Mouse (Mus musculus) ES-E14 (cell line): ENCODE data around the gene Gpr18. TPM values are rescaled to one million over a fixed set of nuclear protein-coding genes. Genes with fewer than 3 reads are reported as not detected.

Source experiments
- DNase-seq: peaks from one replicate; pipeline ENCODE4 v3.0.0-alpha.2; 2013; ENCODE audit warnings: low read depth, low spot score
- H3K27ac ChIP-seq: 2 replicates; pipeline ENCODE4 v1.5.1; 2012; ENCODE audit warnings: low read depth, mild to moderate bottlenecking, low read length, moderate library complexity, mixed read lengths; ENCODE audit not compliant: poor library complexity, insufficient read depth, severe bottlenecking
- H3K36me3 ChIP-seq: 2 replicates; pipeline ENCODE4 v1.6.1; 2012; ENCODE audit warnings: mild to moderate bottlenecking, low read length, moderate library complexity, mixed read lengths; ENCODE audit not compliant: control insufficient read depth, poor library complexity, insufficient read depth, severe bottlenecking
- H3K4me1 ChIP-seq, 2 experiments: fragments of 150-350 bp in 1 of 2; sonication (generic) in 1 of 2; 2 replicates each; pipeline ENCODE4 v1.6.1; 2012; ENCODE audit warnings: low read length in 2 of 2, mild to moderate bottlenecking in 1 of 2, mixed read lengths in 1 of 2; ENCODE audit not compliant: control insufficient read depth in 2 of 2, insufficient read depth in 2 of 2, poor library complexity in 1 of 2
- H3K4me3 ChIP-seq, 2 experiments: fragments of 150-350 bp in 1 of 2; sonication (generic) in 1 of 2; 2 replicates each; pipeline ENCODE4 v1.5.1; 2012; ENCODE audit warnings: low read length in 2 of 2, low read depth in 1 of 2, mild to moderate bottlenecking in 1 of 2, mixed read lengths in 1 of 2; ENCODE audit not compliant: insufficient read depth in 1 of 2, poor library complexity in 1 of 2, severe bottlenecking in 1 of 2
- H3K9ac ChIP-seq: 2 replicates; pipeline ENCODE4 v1.6.1; 2012; ENCODE audit warnings: low read depth, mild to moderate bottlenecking, low read length, mixed read lengths; ENCODE audit not compliant: poor library complexity, insufficient read depth, severe bottlenecking
- H3K9me3 ChIP-seq: fragments of 150-350 bp; sonication (generic); 2 replicates; pipeline ENCODE4 v1.6.1; 2012; ENCODE audit warnings: low read depth, mild to moderate bottlenecking, low read length; ENCODE audit not compliant: control insufficient read depth, insufficient read depth
- CHD2 ChIP-seq: IDR thresholded peaks from 2 replicates; pipeline ENCODE4 v1.6.1; 2014; ENCODE audit warnings: mild to moderate bottlenecking, low read depth, low read length, inconsistent platforms
- HCFC1 ChIP-seq: IDR thresholded peaks from 2 replicates; pipeline ENCODE4 v1.6.1; 2012; ENCODE audit warnings: low read length, inconsistent platforms, borderline replicate concordance; ENCODE audit not compliant: insufficient read depth
- MAFK ChIP-seq: IDR thresholded peaks from 2 replicates; pipeline ENCODE4 v1.6.1; 2014; ENCODE audit warnings: mild to moderate bottlenecking, low read depth, low read length, inconsistent platforms; ENCODE audit not compliant: insufficient read depth
- ZC3H11A ChIP-seq: IDR thresholded peaks from 2 replicates; pipeline ENCODE4 v1.6.1; 2012; ENCODE audit warnings: low read depth, mild to moderate bottlenecking, inconsistent platforms, low read length, borderline replicate concordance
- ZNF384 ChIP-seq: IDR thresholded peaks from 2 replicates; pipeline ENCODE4 v1.6.1; 2012; ENCODE audit warnings: low read depth, low read length, inconsistent platforms
- in situ Hi-C, 2 experiments: fragments of 600-800 bp; cut with MboI; formaldehyde crosslinking; loops; one replicate each; pipeline ENCODE4 v1.15.1; 2025; ENCODE audit warnings: low sequenced_read_pairs in 2 of 2, inconsistent platforms in 1 of 2; ENCODE audit not compliant: unreplicated experiment in 2 of 2
- total RNA-seq: library from RNA; depleted of rRNA; stranded (reverse); fragments of 300-350 nt; gene quantifications from 2 replicates; pipeline ENCODE4 v1.2.3, GENCODE M21; 2012

Gene Gpr18
- total RNA-seq, 1 experiment = 0.49 TPM

DNA sequence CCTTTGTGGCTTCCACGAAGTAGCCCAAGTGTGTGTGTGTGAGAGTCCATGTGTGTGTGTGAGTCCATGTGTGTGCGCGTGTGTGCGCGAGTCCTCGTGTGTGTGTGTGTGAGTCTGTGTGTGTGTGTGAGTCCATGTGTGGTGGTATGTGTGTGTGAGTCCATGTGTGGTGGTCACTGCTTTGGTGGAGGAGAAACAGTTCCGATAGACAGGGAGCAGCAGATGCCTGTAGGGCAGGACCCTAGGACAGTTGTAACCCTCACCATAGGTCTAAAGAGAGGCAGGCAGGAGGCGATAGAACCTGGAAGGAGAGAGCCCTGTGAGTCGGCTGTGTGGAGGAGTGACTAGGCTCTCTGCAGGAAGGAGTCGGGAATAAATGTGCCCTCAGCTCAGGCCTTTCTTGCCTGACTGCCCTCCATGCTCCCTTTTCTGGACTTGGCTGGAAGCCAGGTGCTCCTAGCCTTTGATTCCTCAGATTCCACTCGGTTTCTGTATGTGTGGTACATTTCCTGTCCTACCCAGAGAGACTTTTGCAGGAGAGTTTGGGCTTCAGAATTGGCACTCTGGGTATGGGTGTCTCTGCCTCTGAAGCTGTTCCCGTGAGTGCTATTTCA, 5.0 kb upstream of the Gpr18 start:
- no peak overlapping the region for H3K27ac ChIP-seq
- no peak overlapping the region for H3K4me3 ChIP-seq
- in situ Hi-C loops = no loop called here
- H3K4me1 ChIP-seq = no peaks in the 10 kb centered on the region
- TF ChIP-seq ZC3H11A (no peak), ZNF384 (no peak), HCFC1 (no peak), MAFK (no peak), CHD2 (no peak)
- no peaks in the 10 kb centered on the region for H3K9me3 ChIP-seq
- no peak for DNase-seq
- H3K36me3 ChIP-seq = peaks cover 2% of the 10 kb centered on the region; the same call in 1 of the 2 replicates
- H3K9ac ChIP-seq = no peak overlapping the region

DNA sequence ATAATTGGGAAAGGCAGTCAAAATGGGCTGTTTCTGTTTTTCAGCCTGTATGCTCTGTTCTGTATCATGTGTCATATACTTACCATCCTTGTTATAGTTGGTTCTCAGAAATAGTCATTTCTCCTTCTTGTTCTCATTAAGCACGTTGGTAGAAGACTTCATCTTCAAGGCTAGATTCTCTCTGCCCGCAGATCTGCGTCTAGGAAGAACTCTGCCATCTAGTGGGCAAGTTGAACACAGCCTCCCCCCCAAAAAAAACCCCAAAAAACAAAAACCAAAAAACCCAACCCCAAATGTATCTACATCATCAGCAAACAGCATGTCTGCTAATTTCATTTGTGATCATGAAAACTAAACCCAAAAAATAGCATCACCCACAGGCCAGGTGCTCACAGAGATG, 4.2 kb upstream of the Gpr18 start:
- H3K36me3 ChIP-seq = peaks cover 2% of the 10 kb centered on the region; the same call in 1 of the 2 replicates
- H3K9ac ChIP-seq = no peak overlapping the region
- H3K4me1 ChIP-seq = no peaks in the 10 kb centered on the region
- TF ChIP-seq CHD2 = no peak
- TF ChIP-seq MAFK = no peak
- no peak for TF ChIP-seq ZC3H11A
- no peak for TF ChIP-seq ZNF384
- TF ChIP-seq HCFC1 = no peak
- DNase-seq = no peak
- in situ Hi-C loops = no loop called here
- no peak overlapping the region for H3K27ac ChIP-seq
- no peak overlapping the region for H3K4me3 ChIP-seq
- H3K9me3 ChIP-seq = no peaks in the 10 kb centered on the region

DNA sequence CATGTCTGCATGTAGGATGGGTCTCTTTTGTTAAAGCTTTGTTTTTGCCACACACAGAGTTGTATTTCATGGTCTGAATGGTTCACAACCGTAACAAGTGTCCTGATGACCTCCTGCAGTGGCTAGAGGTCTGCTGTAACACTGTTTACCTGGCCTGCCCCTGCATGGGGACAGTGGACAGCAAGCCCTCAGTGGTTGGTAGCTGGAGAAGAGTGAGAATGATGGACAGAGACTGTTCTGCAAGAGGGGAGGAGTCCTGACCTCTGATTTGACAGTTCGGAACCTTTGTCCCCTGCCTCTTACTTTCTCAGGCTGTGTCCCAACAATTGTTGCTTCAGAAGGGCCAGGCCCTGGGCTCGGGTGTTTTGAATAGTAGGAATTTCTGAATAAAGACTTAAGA, 2.7 kb upstream of the Gpr18 start:
- no peak overlapping the region for H3K4me3 ChIP-seq
- no peaks in the 10 kb centered on the region for H3K4me1 ChIP-seq
- H3K9me3 ChIP-seq = no peaks in the 10 kb centered on the region
- DNase-seq = no peak
- in situ Hi-C loops = no loop called here
- no peak for TF ChIP-seq MAFK
- no peak for TF ChIP-seq HCFC1
- no peak overlapping the region for H3K9ac ChIP-seq
- H3K36me3 ChIP-seq = peaks cover 2% of the 10 kb centered on the region; the same call in 1 of the 2 replicates
- no peak overlapping the region for H3K27ac ChIP-seq

DNA sequence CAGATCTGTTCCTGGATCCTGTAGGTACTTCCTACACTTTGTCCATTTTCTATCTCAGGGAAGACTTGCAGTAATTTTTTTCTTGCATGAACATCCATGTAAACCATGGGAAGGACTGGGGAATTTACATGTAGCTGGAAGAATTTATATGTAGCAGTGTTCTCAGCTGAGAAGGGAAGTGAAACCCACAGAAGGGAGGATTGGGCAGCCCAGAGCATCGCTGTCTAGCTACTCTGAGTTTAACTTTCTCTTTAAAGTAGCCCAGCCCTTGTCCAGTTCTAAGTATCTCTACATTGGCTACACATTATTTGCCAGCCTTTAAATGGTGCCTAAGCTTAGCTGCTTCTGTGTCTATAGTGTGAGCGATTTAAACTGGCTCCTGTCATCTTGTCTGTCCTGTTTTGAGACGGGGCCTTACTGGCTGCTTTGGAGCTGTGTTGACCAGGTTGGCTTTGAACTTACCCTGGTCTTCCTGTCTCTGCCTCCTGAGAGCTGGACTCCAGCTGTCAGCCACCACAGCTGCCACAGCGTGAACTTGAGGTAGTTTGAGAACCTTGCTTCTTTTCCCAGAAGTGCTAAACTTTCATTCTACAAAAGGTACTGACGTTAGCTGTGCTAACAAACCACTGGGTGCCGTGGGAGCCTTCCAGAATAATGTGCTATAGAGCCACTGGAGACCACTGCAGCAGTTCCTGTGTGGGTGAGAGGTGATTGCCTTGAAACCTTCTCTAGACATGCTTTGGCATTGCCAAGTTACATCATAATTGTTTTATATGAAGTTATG, 922 bp upstream of the Gpr18 start:
- Histone ChIP-seq H3K4me3 (no peak overlapping the region), H3K27ac (no peak overlapping the region), H3K36me3 (peaks cover 8% of the 10 kb centered on the region; the same call in 1 of the 2 replicates), H3K9ac (no peak overlapping the region), H3K4me1 (no peaks in the 10 kb centered on the region), H3K9me3 (no peaks in the 10 kb centered on the region)
- no peak for TF ChIP-seq ZC3H11A
- no peak for TF ChIP-seq MAFK
- TF ChIP-seq HCFC1 = no peak
- TF ChIP-seq ZNF384 = no peak
- no peak for TF ChIP-seq CHD2
- in situ Hi-C loops = no loop called here
- no peak for DNase-seq
